Mouse (Mus musculus) C2C12 (cell line): ENCODE measurements at regions not wholly inside any gene's neighbourhood (a gene's known extent, or its start where the extent isn't known, plus 50 kb on each side); places are given as distances from the start of the nearest gene placed in this dataset.
A peak's percentile ranks its signal among the peaks of the same experiment; 100 is the strongest.

Experiments
- H3K27me3 ChIP-seq: one replicate; pipeline ENCODE4 v1.6.1; 2011; ENCODE audit not compliant: control insufficient read depth, insufficient read depth, insufficient read length
- H3K36me3 ChIP-seq: one replicate; pipeline ENCODE4 v1.6.1; 2011; ENCODE audit not compliant: control insufficient read depth, insufficient read depth
- H3K4me3 ChIP-seq: one replicate; pipeline ENCODE4 v1.5.1; 2011; ENCODE audit warnings: mild to moderate bottlenecking, control low read depth; ENCODE audit not compliant: poor library complexity, insufficient read depth, severe bottlenecking
- H3K79me2 ChIP-seq: one replicate; pipeline ENCODE4 v1.6.1; 2011; ENCODE audit not compliant: control insufficient read depth, insufficient read depth
- H3K79me3 ChIP-seq: one replicate; pipeline ENCODE4 v1.6.1; 2011; ENCODE audit warnings: low read depth, control low read depth
- H3ac ChIP-seq: one replicate; pipeline ENCODE3; 2011; ENCODE audit warnings: low read depth; ENCODE audit not compliant: control insufficient read depth, insufficient read length
- CEBPB ChIP-seq: IDR thresholded peaks from one replicate; pipeline ENCODE4 v1.6.1; 2011; ENCODE audit warnings: low read depth, mild to moderate bottlenecking, control low read depth, moderate library complexity
- CTCF ChIP-seq: IDR thresholded peaks from one replicate; pipeline ENCODE4 v1.5.1; 2011; ENCODE audit not compliant: control insufficient read depth, insufficient read depth, insufficient read length
- FOSL1 ChIP-seq: IDR thresholded peaks from one replicate; pipeline ENCODE4 v1.8.0; 2011; ENCODE audit warnings: mild to moderate bottlenecking, low read length; ENCODE audit not compliant: poor library complexity, insufficient read depth, severe bottlenecking
- MAX ChIP-seq: IDR thresholded peaks from one replicate; pipeline ENCODE4 v1.6.1; 2011; ENCODE audit warnings: mild to moderate bottlenecking, control low read depth
- MYOD1 ChIP-seq: IDR thresholded peaks from one replicate; pipeline ENCODE4 v1.6.1; 2011; ENCODE audit warnings: low read depth; ENCODE audit not compliant: control insufficient read depth, insufficient read length
- MYOG ChIP-seq: IDR thresholded peaks from one replicate; pipeline ENCODE4 v1.6.1; 2011; ENCODE audit not compliant: control insufficient read depth, insufficient read length; ENCODE audit errors: extremely low read depth
- USF1 ChIP-seq: IDR thresholded peaks from one replicate; pipeline ENCODE4 v1.6.1; 2011; ENCODE audit warnings: low read depth, mild to moderate bottlenecking, control low read depth, moderate library complexity

DNA sequence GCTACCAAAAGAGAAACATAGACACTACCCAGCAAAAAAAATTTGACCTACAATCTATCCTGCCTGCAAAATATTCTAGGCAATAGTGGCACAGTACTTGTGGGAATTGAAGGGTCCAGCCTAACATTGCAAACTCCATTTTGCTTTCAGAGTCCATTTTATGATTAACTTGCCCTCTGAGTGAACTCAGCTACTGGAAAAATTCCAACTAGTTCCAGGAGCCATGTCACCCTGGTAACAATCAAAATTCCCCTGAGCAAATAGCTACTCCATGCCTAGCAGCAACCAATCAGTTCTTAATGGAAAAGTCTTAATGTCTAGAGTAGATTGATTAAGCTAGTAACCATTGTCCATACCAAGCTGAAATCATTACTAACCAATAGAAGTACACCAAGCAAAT is 104.3 kb upstream of the Ankrd50 start:
- Histone ChIP-seq H3ac (no peak overlapping the region), H3K79me3 (no peaks in the 10 kb centered on the region), H3K79me2 (no peaks in the 10 kb centered on the region), H3K36me3 (no peaks in the 10 kb centered on the region), H3K27me3 (no peaks in the 10 kb centered on the region), H3K4me3 (no peak overlapping the region)
- TF ChIP-seq FOSL1 (no peak), CEBPB (no peak), CTCF (no peak), MYOD1 (no peak)

- H3ac ChIP-seq, result no peak overlapping the region
- TF ChIP-seq USF1 (no peak), MYOD1 (no peak), MAX (no peak), FOSL1 (no peak), CEBPB (no peak), CTCF (no peak), MYOG (no peak)
- H3K36me3 ChIP-seq, result no peaks in the 10 kb centered on the region
- no peaks in the 10 kb centered on the region for H3K79me2 ChIP-seq
- no peaks in the 10 kb centered on the region for H3K79me3 ChIP-seq
- H3K27me3 ChIP-seq, result no peaks in the 10 kb centered on the region
- H3K4me3 ChIP-seq, result no peak overlapping the region
Measured at GRCm38 (mm10) chr3:38585509-38585908, 100.9 kb upstream of the Ankrd50 start.

GRCm38 (mm10) chr3:38579781-38580180 is 95.1 kb upstream of the Ankrd50 start:
- peak; percentile 38 for TF ChIP-seq MYOD1
- TF ChIP-seq USF1, result no peak
- no peak for TF ChIP-seq FOSL1
- TF ChIP-seq CEBPB, result no peak
- TF ChIP-seq MAX, result no peak
- no peak for TF ChIP-seq CTCF
- no peak for TF ChIP-seq MYOG
- Histone ChIP-seq H3ac (no peak overlapping the region), H3K36me3 (no peaks in the 10 kb centered on the region), H3K4me3 (no peak overlapping the region), H3K27me3 (no peaks in the 10 kb centered on the region), H3K79me3 (no peaks in the 10 kb centered on the region), H3K79me2 (no peaks in the 10 kb centered on the region)

GRCm38 (mm10) chr3:38577890-38578628 is 93.4 kb upstream of the Ankrd50 start:
- no peaks in the 10 kb centered on the region for H3K27me3 ChIP-seq
- no peak overlapping the region for H3K4me3 ChIP-seq
- TF ChIP-seq MYOD1 (no peak), USF1 (no peak)
- H3K36me3 ChIP-seq, result no peaks in the 10 kb centered on the region
- no peak overlapping the region for H3ac ChIP-seq
- no peaks in the 10 kb centered on the region for H3K79me2 ChIP-seq
- H3K79me3 ChIP-seq, result no peaks in the 10 kb centered on the region

- H3K27me3 ChIP-seq, result no peaks in the 10 kb centered on the region
- no peaks in the 10 kb centered on the region for H3K36me3 ChIP-seq
- TF ChIP-seq MYOD1, result no peak
- H3K4me3 ChIP-seq, result no peak overlapping the region
- no peaks in the 10 kb centered on the region for H3K79me3 ChIP-seq
- H3K79me2 ChIP-seq, result no peaks in the 10 kb centered on the region
- H3ac ChIP-seq, result no peak overlapping the region
Measured at GRCm38 (mm10) chr3:38573594-38573993, 89.0 kb upstream of the Ankrd50 start.

GRCm38 (mm10) chr3:38572159-38572558 is 87.5 kb upstream of the Ankrd50 start:
- TF ChIP-seq MYOD1 (no peak), USF1 (no peak), CEBPB (no peak), FOSL1 (no peak), MYOG (no peak), MAX (no peak), CTCF (no peak)
- Histone ChIP-seq H3K79me2 (no peaks in the 10 kb centered on the region), H3K27me3 (no peaks in the 10 kb centered on the region), H3K4me3 (no peak overlapping the region), H3K36me3 (no peaks in the 10 kb centered on the region), H3K79me3 (no peaks in the 10 kb centered on the region), H3ac (no peak overlapping the region)

GRCm38 (mm10) chr3:38571224-38571623 is 86.6 kb upstream of the Ankrd50 start:
- no peaks in the 10 kb centered on the region for H3K27me3 ChIP-seq
- no peak overlapping the region for H3K4me3 ChIP-seq
- no peaks in the 10 kb centered on the region for H3K79me3 ChIP-seq
- no peaks in the 10 kb centered on the region for H3K36me3 ChIP-seq
- no peak for TF ChIP-seq FOSL1
- no peak for TF ChIP-seq CTCF
- no peak for TF ChIP-seq USF1
- no peak for TF ChIP-seq MAX
- no peak for TF ChIP-seq MYOG
- no peak for TF ChIP-seq MYOD1
- TF ChIP-seq CEBPB, result no peak
- H3ac ChIP-seq, result no peak overlapping the region
- H3K79me2 ChIP-seq, result no peaks in the 10 kb centered on the region
